ENCODE assay signal across 8 mouse cellular contexts in genomic region chr11:54884937-54885336, GRCm38 (mm10). TPM values are rescaled to one million over a fixed set of nuclear protein-coding genes. Genes with fewer than 3 reads are reported as not detected.
DNase-seq lines count a peak whose midpoint lies in the region; ATAC-seq lines count a peak whose summit lies in the region.

No protein-coding gene starts in this region.

- no peaks in the 10 kb centered on the region for H3K36me3 ChIP-seq in embryonic facial prominence, embryonic 10.5 days (replicated peaks)
- no peaks in the 10 kb centered on the region for H3K36me3 ChIP-seq in liver, embryonic 11.5 days (ENCODE audit: control insufficient read depth, insufficient read depth, low read length)
- no peaks in the 10 kb centered on the region for H3K36me3 ChIP-seq in stomach, embryonic 15.5 days
- H3K36me3 ChIP-seq in neural tube, embryonic 15.5 days: no peaks in the 10 kb centered on the region

- H3K27ac ChIP-seq in embryonic facial prominence, embryonic 10.5 days (replicated peaks): peak overlapping the region; percentile 26; the same call in 1 of the 2 replicates
- peak overlapping the region; percentile 54; the same call in 1 of the 2 replicates for H3K27ac ChIP-seq in liver, embryonic 11.5 days (ENCODE audit: low read depth, low read length)
- H3K27ac ChIP-seq in stomach, embryonic 15.5 days: peak overlapping the region; percentile 54
- no peak overlapping the region for H3K27ac ChIP-seq in neural tube, embryonic 15.5 days (replicated peaks)

- WGBS in embryonic facial prominence, embryonic 10.5 days: 17% methylated on average over 5 of the region's 5 CpGs
- WGBS in liver, embryonic 11.5 days: 22% methylated on average over 5 of the region's 5 CpGs
- WGBS in stomach, embryonic 15.5 days: 11% methylated on average over 5 of the region's 5 CpGs
- WGBS in neural tube, embryonic 15.5 days: 8% methylated on average over 5 of the region's 5 CpGs

- DNase-seq in adrenal gland, postnatal 10 days: peak; percentile 74
- DNase-seq in embryonic facial prominence, embryonic 10.5 days (ENCODE audit: low spot score): peak; percentile 21
- peak; percentile 73 for DNase-seq in heart, postnatal 25 days (ENCODE audit: low spot score)
- DNase-seq in liver, embryonic 11.5 days (ENCODE audit: low spot score): no peak
- DNase-seq in right cerebral cortex, postnatal 25 days: no peak
- no peak for DNase-seq in left cerebral cortex, postnatal 36 days (ENCODE audit: low spot score in 2 of 2)

- H3K4me2 ChIP-seq in liver, embryonic 11.5 days: no peak overlapping the region
- no peak overlapping the region for H3K4me2 ChIP-seq in stomach, embryonic 15.5 days
- no peak overlapping the region for H3K4me2 ChIP-seq in neural tube, embryonic 15.5 days

- H3K9me3 ChIP-seq in embryonic facial prominence, embryonic 10.5 days: no peaks in the 10 kb centered on the region
- no peaks in the 10 kb centered on the region for H3K9me3 ChIP-seq in liver, embryonic 11.5 days (ENCODE audit: control insufficient read depth, low read length)
- no peaks in the 10 kb centered on the region for H3K9me3 ChIP-seq in stomach, embryonic 15.5 days
- H3K9me3 ChIP-seq in neural tube, embryonic 15.5 days (replicated peaks): no peaks in the 10 kb centered on the region

- H3K9ac ChIP-seq in liver, embryonic 11.5 days (ENCODE audit: low read depth, low read length): no peak overlapping the region
- no peak overlapping the region for H3K9ac ChIP-seq in stomach, embryonic 15.5 days
- H3K9ac ChIP-seq in neural tube, embryonic 15.5 days (replicated peaks): no peak overlapping the region

- H3K27me3 ChIP-seq in embryonic facial prominence, embryonic 10.5 days (replicated peaks; ENCODE audit: low read depth, poor library complexity, severe bottlenecking): no peaks in the 10 kb centered on the region
- H3K27me3 ChIP-seq in liver, embryonic 11.5 days (replicated peaks; ENCODE audit: control insufficient read depth, insufficient read depth, low read length): no peaks in the 10 kb centered on the region
- H3K27me3 ChIP-seq in stomach, embryonic 15.5 days (replicated peaks): no peaks in the 10 kb centered on the region
- no peaks in the 10 kb centered on the region for H3K27me3 ChIP-seq in neural tube, embryonic 15.5 days (replicated peaks)

- peaks cover 24% of the 10 kb centered on the region for H3K4me1 ChIP-seq in embryonic facial prominence, embryonic 10.5 days
- H3K4me1 ChIP-seq in liver, embryonic 11.5 days (replicated peaks; ENCODE audit: control insufficient read depth, insufficient read depth, low read length): peaks cover 14% of the 10 kb centered on the region
- H3K4me1 ChIP-seq in stomach, embryonic 15.5 days: peaks cover 13% of the 10 kb centered on the region
- H3K4me1 ChIP-seq in neural tube, embryonic 15.5 days: no peaks in the 10 kb centered on the region; the same call in 1 of the 2 replicates

- intact Hi-C loops in heart, postnatal 25 days (cut with DNase I): no loop called here
- intact Hi-C loops in left cerebral cortex, postnatal 36 days (cut with DNase I): loop anchor here (5.0 kb wide), 1 partner anchor 202 kb away; no protein-coding TSS in a partner anchor

- 0 out of 2 replicates have a peak, but pooled peaks have one; percentile 26 for ATAC-seq in liver, embryonic 11.5 days (replicated peaks; ENCODE audit: low FRiP score)
- peak; percentile 52; the same call in 1 of the 2 replicates for ATAC-seq in stomach, embryonic 15.5 days (ENCODE audit: insufficient read depth, low FRiP score, low read depth)
- ATAC-seq in neural tube, embryonic 15.5 days (ENCODE audit: low FRiP score): no peak

- H3K4me3 ChIP-seq in embryonic facial prominence, embryonic 10.5 days: no peak overlapping the region
- H3K4me3 ChIP-seq in liver, embryonic 11.5 days (ENCODE audit: low read depth, low read length): no peak overlapping the region
- no peak overlapping the region for H3K4me3 ChIP-seq in stomach, embryonic 15.5 days (replicated peaks)
- H3K4me3 ChIP-seq in neural tube, embryonic 15.5 days (replicated peaks): no peak overlapping the region

RNA-seq across cellular contexts. Expression of gene Gpx3, which starts 17.3 kb away (rescaled TPM):
- 100 to 1,000 TPM; 116 to 123 TPM for total RNA-seq in adrenal gland, postnatal 10 days (2021)
- 72.8 and 90.1 TPM in 2 replicates for polyA plus RNA-seq in embryonic facial prominence, embryonic 10.5 days (2016; fragmentation: Nextera tagmentation; extraction: Ambion mirVana)
- 100 to 1,000 TPM; 177 to 178 TPM for total RNA-seq in heart, postnatal 25 days (2021)
- 84.0 and 89.6 TPM in 2 replicates for polyA plus RNA-seq in liver, embryonic 11.5 days (2014; fragmentation: Nextera tagmentation; extraction: Ambion mirVana)
- polyA plus RNA-seq in stomach, embryonic 15.5 days (2015; fragmentation: Nextera tagmentation; extraction: Ambion mirVana): 164 and 171 TPM in 2 replicates
- 69.2 and 82.4 TPM in 2 replicates for polyA plus RNA-seq in neural tube, embryonic 15.5 days (2015; fragmentation: Nextera tagmentation; extraction: Ambion mirVana)
- 1 to 10 TPM; 7.9 to 8.9 TPM for total RNA-seq in left cerebral cortex, postnatal 36 days (2021)

RNA-seq across cellular contexts. Expression of gene Hint1, which starts 18.8 kb away (rescaled TPM):
- total RNA-seq in adrenal gland, postnatal 10 days (2021): 100 to 1,000 TPM; 337 to 370 TPM
- polyA plus RNA-seq in embryonic facial prominence, embryonic 10.5 days (2016; fragmentation: Nextera tagmentation; extraction: Ambion mirVana): 643 and 644 TPM in 2 replicates
- total RNA-seq in heart, postnatal 25 days (2021): 100 to 1,000 TPM; 290 to 301 TPM
- 587 and 600 TPM in 2 replicates for polyA plus RNA-seq in liver, embryonic 11.5 days (2014; fragmentation: Nextera tagmentation; extraction: Ambion mirVana)
- polyA plus RNA-seq in stomach, embryonic 15.5 days (2015; fragmentation: Nextera tagmentation; extraction: Ambion mirVana): 602 and 675 TPM in 2 replicates
- polyA plus RNA-seq in neural tube, embryonic 15.5 days (2015; fragmentation: Nextera tagmentation; extraction: Ambion mirVana): 794 and 878 TPM in 2 replicates
- 100 to 1,000 TPM; 231 to 246 TPM for total RNA-seq in left cerebral cortex, postnatal 36 days (2021)

RNA-seq across cellular contexts. Expression of gene Lyrm7, which starts 24.2 kb away (rescaled TPM):
- 10 to 100 TPM; 14.5 to 30.3 TPM for total RNA-seq in adrenal gland, postnatal 10 days (2021)
- polyA plus RNA-seq in embryonic facial prominence, embryonic 10.5 days (2016; fragmentation: Nextera tagmentation; extraction: Ambion mirVana): 6.7 and 6.9 TPM in 2 replicates
- 10 to 100 TPM; 34.6 to 47.1 TPM for total RNA-seq in heart, postnatal 25 days (2021)
- polyA plus RNA-seq in liver, embryonic 11.5 days (2014; fragmentation: Nextera tagmentation; extraction: Ambion mirVana): 9.4 and 11.3 TPM in 2 replicates
- 7.5 and 11.6 TPM in 2 replicates for polyA plus RNA-seq in stomach, embryonic 15.5 days (2015; fragmentation: Nextera tagmentation; extraction: Ambion mirVana)
- polyA plus RNA-seq in neural tube, embryonic 15.5 days (2015; fragmentation: Nextera tagmentation; extraction: Ambion mirVana): 10.5 and 11.8 TPM in 2 replicates
- 10 to 100 TPM; 29.0 to 32.0 TPM for total RNA-seq in left cerebral cortex, postnatal 36 days (2021)

Comparison
In these comparisons a context has a peak if more than half of its experiments do, and no peak if none do; other contexts are left out.
1. DNase-seq: peak in adrenal gland, postnatal 10 days (single experiment), embryonic facial prominence, embryonic 10.5 days (single experiment) and heart, postnatal 25 days (single experiment); none in liver, embryonic 11.5 days (single experiment), right cerebral cortex, postnatal 25 days (single experiment) and left cerebral cortex, postnatal 36 days (0 of 2).